Mouse (Mus musculus) stomach, postnatal 0 days (tissue): ENCODE measurements at regions not wholly inside any gene's neighbourhood (a gene's known extent, or its start where the extent isn't known, plus 50 kb on each side); places are given as distances from the start of the nearest gene placed in this dataset.

Experiments
- CTCF ChIP-seq: IDR thresholded peaks from 2 replicates; pipeline ENCODE4 v1.5.1; 2016; ENCODE audit warnings: antibody characterized with exemption, low read depth, mild to moderate bottlenecking, moderate library complexity
- EP300 ChIP-seq: optimal IDR thresholded peaks from 2 replicates; pipeline ENCODE3; 2016; ENCODE audit warnings: antibody characterized with exemption

GRCm38 (mm10) chr4:106261404-106261803 lies 54.6 kb upstream of the Usp24 start:
- TF ChIP-seq CTCF (no peak), EP300 (no peak)
